Mouse (Mus musculus): ENCODE measurements around the gene Rab9.

The Rab9 gene

DNA sequence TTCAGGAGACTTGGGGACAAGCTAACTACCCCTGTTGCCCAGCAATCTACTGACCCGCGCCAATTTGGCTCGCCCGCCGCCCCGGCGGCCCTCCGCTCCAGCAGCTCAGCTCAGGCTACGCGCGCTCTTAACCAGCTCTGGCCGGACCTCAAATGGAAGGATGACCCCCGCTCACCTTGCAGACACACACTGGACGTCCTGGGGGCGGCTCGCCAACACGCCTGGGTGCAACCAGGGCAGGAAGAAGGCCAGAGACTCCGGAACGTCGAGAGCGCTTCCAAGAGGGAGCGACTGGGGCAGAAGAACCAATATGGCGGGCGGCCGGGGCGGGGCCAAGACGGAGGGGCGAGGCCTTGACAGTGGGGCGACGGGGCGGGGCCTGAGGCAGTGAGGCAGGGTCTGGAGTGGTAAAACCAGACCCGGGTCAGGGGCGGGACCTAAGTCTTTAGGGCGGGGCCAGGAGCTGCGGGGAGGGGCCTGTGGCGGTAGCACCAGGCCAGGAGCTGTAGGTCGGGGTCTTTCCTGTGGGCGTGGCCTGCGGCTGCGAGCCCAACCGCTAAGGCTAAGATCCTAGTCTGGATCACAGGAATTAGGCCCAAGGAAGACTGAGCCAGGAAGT lies at the start of gene Rab9:
Gene Rab9 (minus strand): TSS at position 503 of the 619 bp plus-strand sequence.
- DNase-seq = peak; percentile 97

DNA sequence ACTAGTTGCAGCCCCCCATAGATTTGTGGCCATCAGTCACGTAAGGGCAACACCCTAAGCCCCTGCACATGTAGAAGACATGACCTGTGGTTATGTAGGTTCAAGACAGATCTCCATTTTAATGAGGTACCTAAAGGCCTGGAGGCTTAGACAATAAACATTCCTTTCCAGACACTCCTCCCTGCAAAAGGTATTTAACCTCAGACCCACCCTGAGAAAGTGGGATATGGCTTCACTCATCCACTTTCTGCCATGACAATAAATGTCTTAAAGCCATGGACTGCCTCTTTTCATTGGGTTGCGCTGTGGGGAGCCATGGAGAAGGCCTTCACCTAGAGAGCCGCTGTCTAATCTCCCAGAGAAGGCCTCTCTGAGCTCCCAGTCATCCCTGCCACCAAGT lies 48.5 kb upstream of the Rab9 start:
- DNase-seq = no peak

DNA sequence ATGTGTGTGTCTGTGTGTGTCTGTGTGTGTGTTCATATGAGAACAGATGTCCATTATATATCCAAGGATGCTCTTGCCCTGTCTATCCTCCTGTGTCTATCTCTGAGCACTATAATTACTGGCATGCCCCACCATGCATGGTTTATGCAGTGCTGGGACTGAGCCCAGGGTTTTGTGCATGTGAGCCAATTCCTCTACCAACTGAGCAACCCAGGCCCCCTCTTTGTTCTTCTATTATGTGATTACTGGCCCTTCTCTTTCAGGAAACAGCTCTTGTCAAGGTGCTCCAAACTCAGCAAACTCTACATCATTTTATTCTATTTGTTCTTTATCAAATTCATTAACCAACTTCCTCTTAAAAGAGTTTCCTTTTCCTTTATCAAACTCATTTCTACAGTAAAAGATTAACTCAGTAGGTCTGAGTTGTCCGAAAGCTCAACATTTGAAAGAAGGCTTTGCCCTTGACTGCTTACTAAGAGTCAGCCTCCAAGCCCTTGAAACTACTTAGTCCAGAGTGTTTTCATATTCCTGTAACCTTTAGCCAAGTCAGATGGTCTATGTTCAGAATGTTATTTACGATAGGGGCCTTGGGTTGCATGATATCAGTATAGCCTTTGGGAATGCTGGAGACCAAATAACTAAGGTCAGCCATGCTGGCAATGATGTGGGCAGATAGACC lies 46.1 kb upstream of the Rab9 start:
- no peak for DNase-seq

- no peak for DNase-seq
Measured at GRCm38 (mm10) chrX:166520782-166521181, 41.1 kb upstream of the Rab9 start.

GRCm38 (mm10) chrX:166518345-166518744 lies 38.7 kb upstream of the Rab9 start, which contains the start of gene Tceanc:
TSS of gene Tceanc (minus strand) at chrX:166518567.
- no peak for DNase-seq

GRCm38 (mm10) chrX:166516631-166517030 lies 37.0 kb upstream of the Rab9 start:
- no peak for DNase-seq

DNA sequence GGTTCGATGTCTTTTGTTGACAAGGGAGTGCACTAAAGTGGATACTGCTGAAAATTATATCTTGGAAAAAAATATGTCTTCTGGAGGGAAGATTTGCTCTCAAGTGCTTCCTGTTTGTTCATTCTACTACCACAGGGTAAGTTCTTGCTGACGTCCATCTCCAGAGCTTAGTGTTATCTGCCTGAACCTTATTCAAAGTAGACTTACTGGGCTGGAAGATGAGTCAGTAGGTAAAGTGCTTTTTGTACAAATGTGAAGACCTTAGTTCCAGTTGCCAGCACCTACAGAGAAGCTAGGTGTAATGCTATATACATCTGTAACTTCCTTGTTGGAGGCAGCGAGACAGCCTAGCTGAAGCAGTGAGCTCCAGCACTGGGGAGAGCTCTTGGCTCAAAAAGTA lies 36.3 kb upstream of the Rab9 start:
- no peak for DNase-seq

DNA sequence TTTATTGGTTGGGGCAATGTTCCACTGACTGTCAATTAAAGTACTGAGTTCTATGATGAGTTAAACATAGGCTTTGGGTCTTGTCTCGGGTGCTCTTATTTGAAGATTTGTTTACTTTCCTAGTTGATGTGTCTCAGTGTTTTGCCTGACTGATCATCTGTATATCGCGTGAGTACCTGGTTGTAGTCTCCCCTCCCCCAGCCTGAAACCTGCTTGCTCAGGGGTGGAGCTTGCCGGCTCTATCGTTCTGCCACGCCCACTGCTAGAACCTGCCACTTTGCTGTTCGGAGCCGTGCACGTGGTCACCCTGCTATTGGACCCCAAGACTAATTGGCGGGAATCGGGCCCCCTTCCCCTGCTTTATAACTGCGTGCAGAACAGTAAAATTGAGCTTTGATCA lies 34.4 kb upstream of the Rab9 start:
- DNase-seq = peak; percentile 55 to 70

- no peak for DNase-seq
Measured at GRCm38 (mm10) chrX:166512071-166512470, 32.4 kb upstream of the Rab9 start.

DNA sequence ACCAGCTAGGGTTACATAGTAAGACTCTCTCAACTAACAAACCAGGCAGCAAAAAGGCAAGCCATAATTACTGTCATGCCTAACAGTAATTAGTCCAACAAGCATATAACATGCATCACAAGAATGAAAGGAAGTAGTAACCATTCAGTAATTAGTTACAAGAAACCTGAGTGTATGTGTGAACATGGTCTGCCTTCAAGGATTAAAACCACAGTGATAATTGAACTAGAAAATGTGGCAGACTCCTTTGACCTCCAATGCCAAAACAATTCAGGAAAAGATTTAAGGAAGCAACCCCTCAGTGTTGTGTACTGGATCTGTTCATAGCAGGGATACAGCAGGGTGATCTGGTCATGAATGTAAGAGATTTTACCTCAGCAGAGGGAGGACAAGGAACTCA lies 31.4 kb upstream of the Rab9 start:
- no peak for DNase-seq

GRCm38 (mm10) chrX:166509761-166510738 lies 30.4 kb upstream of the Rab9 start:
- DNase-seq = peak; percentile 94 to 97

- DNase-seq = no peak
Measured at GRCm38 (mm10) chrX:166504421-166504820, 24.8 kb upstream of the Rab9 start.

GRCm38 (mm10) chrX:166499496-166500190 lies 20.0 kb upstream of the Rab9 start:
- no peak for DNase-seq

DNA sequence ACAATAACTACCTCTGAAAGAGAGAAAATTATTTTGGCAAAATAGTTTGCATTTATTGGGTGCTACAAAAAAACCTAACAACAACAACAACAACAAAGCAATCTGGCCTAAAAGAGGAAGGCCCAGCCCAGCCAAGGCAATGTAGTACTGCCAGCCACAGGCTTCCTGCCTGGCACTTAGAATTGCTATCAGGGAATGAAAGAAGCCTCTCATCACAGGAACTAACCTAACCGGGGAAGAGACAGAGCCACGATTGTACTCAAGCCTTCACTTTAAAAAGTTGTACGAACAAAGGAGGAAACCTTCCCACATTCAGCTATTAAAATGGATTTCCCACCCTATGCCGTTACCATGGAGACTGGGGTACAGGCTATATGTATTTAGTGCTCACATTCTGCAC lies 18.1 kb upstream of the Rab9 start:
- DNase-seq = no peak

GRCm38 (mm10) chrX:166495052-166495451 lies 15.4 kb upstream of the Rab9 start:
- DNase-seq = no peak

GRCm38 (mm10) chrX:166478631-166479364 lies 869 bp downstream of the Rab9 start:
- DNase-seq = peak; percentile 23 to 39

DNA sequence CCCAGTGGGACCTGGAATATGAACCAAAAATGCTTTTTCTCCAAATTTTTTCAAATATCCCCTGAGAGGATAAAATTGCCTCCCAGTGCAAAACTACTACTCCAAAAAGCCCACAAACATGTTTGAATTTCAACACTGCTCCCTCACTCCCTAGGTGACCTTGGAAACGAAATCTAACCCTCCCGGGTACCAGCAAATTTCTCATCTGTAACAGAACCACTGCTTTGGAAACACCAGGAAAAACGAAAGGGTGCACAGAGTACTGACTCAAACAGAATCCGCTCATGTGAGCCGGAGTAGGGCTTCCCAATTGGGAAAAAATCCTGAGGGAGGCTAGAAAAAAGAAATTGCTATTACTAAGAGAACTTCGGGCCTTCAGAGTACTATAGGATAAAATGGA lies 2.3 kb downstream of the Rab9 start:
- DNase-seq = no peak

GRCm38 (mm10) chrX:166472612-166473011 lies 7.1 kb downstream of the Rab9 start:
- no peak for DNase-seq

GRCm38 (mm10) chrX:166468321-166468720 lies 11.3 kb downstream of the Rab9 start:
- no peak for DNase-seq

GRCm38 (mm10) chrX:166455525-166455924 lies 24.1 kb downstream of the Rab9 start:
- DNase-seq = no peak

DNA sequence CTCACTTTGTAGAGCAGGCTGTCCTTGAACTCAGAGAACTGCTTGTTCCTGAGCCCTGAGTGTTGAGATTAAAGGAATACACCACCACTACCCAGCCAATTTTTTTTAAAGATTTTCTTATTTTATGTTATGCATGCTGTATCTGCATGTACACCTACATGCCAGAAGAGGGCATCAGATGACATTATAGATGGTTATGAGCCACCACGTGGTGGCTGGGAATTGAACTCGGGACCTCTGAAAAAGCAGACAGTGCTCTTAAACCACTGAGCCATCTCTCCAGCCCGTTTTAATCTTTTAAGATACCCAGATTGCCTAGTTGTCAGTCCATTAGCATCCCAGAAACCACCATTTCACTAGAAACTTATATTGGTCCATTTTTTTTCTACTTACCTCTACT lies 25.3 kb downstream of the Rab9 start:
- DNase-seq = no peak

GRCm38 (mm10) chrX:166453532-166453931 lies 26.1 kb downstream of the Rab9 start:
- DNase-seq = no peak

Measured in kidney, postnatal 25 days (tissue).